Mouse (Mus musculus) limb, embryonic 11.5 days (tissue): Measurements from ENCODE around the gene Pdgfc. TPM values are rescaled to one million over a fixed set of nuclear protein-coding genes. Genes with fewer than 3 reads are reported as not detected.

Source experiments
- ATAC-seq: fragments of 200-750 bp; cut with Nextera tagmentation; 2 replicates; pipeline ENCODE4 v1.8.0; 2017; ENCODE audit warnings: low read depth; ENCODE audit not compliant: insufficient number of reproducible peaks, low FRiP score, low TSS enrichment
- DNase-seq: peaks from one replicate; pipeline ENCODE4 v3.0.0-alpha.2; 2015; ENCODE audit warnings: low spot score
- H3K27ac ChIP-seq: fragments of 300-500 bp; sonication (generic); replicated peaks from 2 replicates; pipeline ENCODE4 v1.5.1; 2014; ENCODE audit warnings: low read depth, mild to moderate bottlenecking, low read length
- H3K27me3 ChIP-seq: fragments of 300-500 bp; sonication (generic); 2 replicates; pipeline ENCODE4 v1.6.1; 2014; ENCODE audit warnings: mild to moderate bottlenecking, low read length, mixed read lengths; ENCODE audit not compliant: control insufficient read depth, insufficient read depth
- H3K36me3 ChIP-seq: fragments of 300-500 bp; sonication (generic); 2 replicates; pipeline ENCODE4 v1.6.1; 2014; ENCODE audit warnings: mild to moderate bottlenecking, low read length, moderate library complexity, mixed read lengths; ENCODE audit not compliant: control insufficient read depth, insufficient read depth
- H3K4me1 ChIP-seq: fragments of 300-500 bp; sonication (generic); 2 replicates; pipeline ENCODE4 v1.6.1; 2014; ENCODE audit warnings: low read length, mixed read lengths; ENCODE audit not compliant: control insufficient read depth, insufficient read depth
- H3K4me2 ChIP-seq: fragments of 300-500 bp; sonication (generic); 2 replicates; pipeline ENCODE4 v1.6.1; 2014; ENCODE audit warnings: low read depth, mild to moderate bottlenecking, moderate library complexity; ENCODE audit not compliant: severe bottlenecking
- H3K4me3 ChIP-seq: fragments of 300-500 bp; sonication (generic); 2 replicates; pipeline ENCODE4 v1.5.1; 2014; ENCODE audit warnings: low read depth, low read length
- H3K9ac ChIP-seq: fragments of 300-500 bp; sonication (generic); 2 replicates; pipeline ENCODE4 v1.6.1; 2014; ENCODE audit warnings: mild to moderate bottlenecking, low read length
- H3K9me3 ChIP-seq: fragments of 300-500 bp; sonication (generic); 2 replicates; pipeline ENCODE4 v1.6.1; 2016; ENCODE audit warnings: low read length; ENCODE audit not compliant: control insufficient read depth
- WGBS: fragments of 180-500 bp; shearing (Covaris S2); extraction: QIAGEN DNeasy Blood & Tissue Kit; methylation state at CpG from one replicate; pipeline ENCODE4 v1.1.7; 2014; 5-methylcytosine and 5-hydroxymethylcytosine counted together
- polyA plus RNA-seq: library from polyadenylated mRNA; unstranded; fragments of >200 nt; fragmentation: Nextera tagmentation; extraction: Ambion mirVana; gene quantifications from 2 replicates; pipeline ENCODE4 v1.2.1, GENCODE M21; 2014

Pdgfc gene
- polyA plus RNA-seq: 69.8 and 77.5 TPM in 2 replicates

DNA sequence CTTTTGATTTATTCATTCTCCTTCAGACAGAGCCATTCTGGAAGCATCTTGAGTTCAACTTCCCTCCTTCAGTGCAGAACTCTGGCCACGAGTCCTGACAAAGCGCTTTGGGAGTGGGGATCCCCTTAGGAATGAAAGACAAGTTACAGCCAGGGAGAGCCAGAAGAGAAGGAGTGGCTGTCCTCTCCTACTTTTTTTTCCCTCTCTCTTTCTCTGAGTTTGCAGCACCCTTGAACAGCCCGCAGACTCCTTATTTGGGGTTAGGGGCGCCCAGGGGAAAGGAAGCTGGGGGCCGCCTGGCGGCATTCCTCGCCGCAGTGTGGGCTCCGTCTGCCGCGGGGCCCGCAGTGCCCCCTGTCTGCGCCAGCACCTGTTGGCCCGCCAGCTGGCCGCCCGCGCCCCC, at the start of gene Pdgfc:
Gene Pdgfc (plus strand): TSS at position 266 of the 403 bp plus-strand sequence.
- DNase-seq (no peak), ATAC-seq (peak; percentile 71)
- Histone ChIP-seq H3K27ac (peak within 1 kb of the TSS; percentile 96), H3K9me3 (no peaks in the 10 kb centered on the region), H3K36me3 (no peaks in the 10 kb centered on the region), H3K27me3 (no peaks in the 10 kb centered on the region), H3K4me2 (peak within 1 kb of the TSS; percentile 49), H3K4me3 (peak within 1 kb of the TSS; percentile 80), H3K4me1 (no peaks in the 10 kb centered on the region; the same call in 1 of the 2 replicates), H3K9ac (peak within 1 kb of the TSS; percentile 94)
- 0% methylated on average over 13 of the region's 17 CpGs for WGBS

DNA sequence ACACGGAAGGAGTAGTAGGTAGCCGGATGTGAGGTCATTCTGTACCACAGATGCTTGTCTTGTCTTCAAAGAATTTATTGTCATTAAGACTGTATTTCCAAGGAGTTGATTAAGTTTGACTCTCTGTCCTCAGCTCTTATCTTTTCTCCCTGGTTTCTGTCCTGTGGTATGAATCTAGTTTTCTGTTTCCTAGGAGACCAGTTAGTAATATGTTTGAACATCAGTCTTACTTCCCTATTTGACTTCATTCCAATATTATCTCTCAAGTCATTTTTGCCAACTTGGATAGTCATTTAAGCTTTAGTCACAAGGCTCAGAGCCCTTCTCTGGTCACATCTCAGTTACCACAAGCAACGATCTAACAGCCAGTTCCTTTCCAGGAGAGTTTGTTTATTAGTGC, 27.0 kb upstream of the Pdgfc start:
- H3K9ac ChIP-seq: no peak overlapping the region
- no peak overlapping the region for H3K4me3 ChIP-seq
- ATAC-seq (no peak), DNase-seq (no peak)
- no peaks in the 10 kb centered on the region for H3K4me1 ChIP-seq
- H3K27ac ChIP-seq: no peak overlapping the region
- no peak overlapping the region for H3K4me2 ChIP-seq
- no peaks in the 10 kb centered on the region for H3K27me3 ChIP-seq
- whole genome bisulfite sequencing: 83% methylated on average over 3 of the region's 3 CpGs
- no peaks in the 10 kb centered on the region for H3K36me3 ChIP-seq
- no peaks in the 10 kb centered on the region for H3K9me3 ChIP-seq

DNA sequence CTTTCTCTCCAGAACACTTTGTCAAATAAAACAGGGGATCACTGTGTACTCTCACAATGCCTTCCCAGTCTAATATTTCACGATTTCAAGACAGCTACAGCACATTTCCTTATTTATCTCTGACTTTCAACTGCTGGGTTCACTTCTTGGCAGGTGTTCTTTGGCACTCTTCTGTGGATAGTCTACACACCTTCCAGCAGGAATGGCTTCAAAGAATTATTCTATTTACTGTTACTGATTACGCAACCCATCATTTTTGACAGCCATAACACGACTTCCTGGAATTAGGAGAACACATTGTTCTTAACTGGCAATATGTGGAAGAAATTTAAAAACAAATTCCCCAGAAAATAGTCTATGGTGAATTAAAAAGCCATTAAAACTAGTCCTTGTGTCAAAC, 26.3 kb upstream of the Pdgfc start:
- no peak overlapping the region for H3K9ac ChIP-seq
- no peak overlapping the region for H3K27ac ChIP-seq
- H3K36me3 ChIP-seq: no peaks in the 10 kb centered on the region
- no peaks in the 10 kb centered on the region for H3K9me3 ChIP-seq
- no peak overlapping the region for H3K4me3 ChIP-seq
- no peaks in the 10 kb centered on the region for H3K4me1 ChIP-seq
- DNase-seq (no peak), ATAC-seq (no peak)
- H3K27me3 ChIP-seq: no peaks in the 10 kb centered on the region
- no peak overlapping the region for H3K4me2 ChIP-seq
- 79% methylated on average over 3 of the region's 3 CpGs for WGBS

DNA sequence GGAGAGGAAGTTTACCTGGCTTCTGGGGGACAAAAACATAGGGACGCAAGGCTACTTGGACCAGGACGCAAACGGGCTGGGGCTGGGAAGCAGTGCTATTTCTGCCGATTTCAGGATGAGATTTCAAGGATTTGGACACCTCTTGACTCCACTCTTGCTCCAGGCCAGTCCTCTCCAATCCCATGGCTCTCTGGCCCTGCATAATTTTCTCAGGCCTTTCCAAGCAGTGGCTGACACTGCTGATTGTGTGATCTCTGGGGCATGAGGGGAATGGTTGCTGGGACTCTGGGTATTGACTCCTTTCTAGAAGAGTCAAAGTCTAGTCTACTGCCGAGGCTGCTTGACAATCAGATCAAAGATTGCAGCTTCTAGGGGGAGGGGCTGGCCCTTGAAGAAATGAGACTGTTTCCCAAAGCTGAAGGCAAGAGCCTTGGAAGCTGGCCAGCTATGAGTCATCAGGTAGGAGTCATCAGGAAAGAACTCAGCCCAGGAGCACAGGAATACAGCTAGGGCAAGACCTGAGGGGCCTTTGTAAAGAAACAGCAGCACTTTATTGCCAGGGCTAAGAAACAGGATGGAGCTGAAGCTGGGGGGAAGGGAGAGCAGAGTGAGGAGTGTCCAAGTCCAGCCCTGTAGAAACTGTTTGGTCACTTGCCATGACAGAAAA, 18.7 kb upstream of the Pdgfc start:
- Histone ChIP-seq H3K4me3 (no peak overlapping the region), H3K4me1 (no peaks in the 10 kb centered on the region), H3K27me3 (no peaks in the 10 kb centered on the region), H3K27ac (no peak overlapping the region), H3K9ac (no peak overlapping the region), H3K36me3 (no peaks in the 10 kb centered on the region), H3K4me2 (no peak overlapping the region), H3K9me3 (no peaks in the 10 kb centered on the region)
- 81% methylated on average over 5 of the region's 5 CpGs for WGBS
- DNase-seq (no peak), ATAC-seq (no peak)

GRCm38 (mm10) chr3:81020064-81020463, 16.2 kb upstream of the Pdgfc start:
- no peaks in the 10 kb centered on the region for H3K4me1 ChIP-seq
- WGBS: 45% methylated on average over 1 of the region's 1 CpGs
- H3K9me3 ChIP-seq: no peaks in the 10 kb centered on the region
- no peaks in the 10 kb centered on the region for H3K36me3 ChIP-seq
- no peak overlapping the region for H3K9ac ChIP-seq
- no peaks in the 10 kb centered on the region for H3K27me3 ChIP-seq
- ATAC-seq: no peak
- H3K4me2 ChIP-seq: no peak overlapping the region
- no peak overlapping the region for H3K27ac ChIP-seq
- DNase-seq: no peak
- H3K4me3 ChIP-seq: no peak overlapping the region

DNA sequence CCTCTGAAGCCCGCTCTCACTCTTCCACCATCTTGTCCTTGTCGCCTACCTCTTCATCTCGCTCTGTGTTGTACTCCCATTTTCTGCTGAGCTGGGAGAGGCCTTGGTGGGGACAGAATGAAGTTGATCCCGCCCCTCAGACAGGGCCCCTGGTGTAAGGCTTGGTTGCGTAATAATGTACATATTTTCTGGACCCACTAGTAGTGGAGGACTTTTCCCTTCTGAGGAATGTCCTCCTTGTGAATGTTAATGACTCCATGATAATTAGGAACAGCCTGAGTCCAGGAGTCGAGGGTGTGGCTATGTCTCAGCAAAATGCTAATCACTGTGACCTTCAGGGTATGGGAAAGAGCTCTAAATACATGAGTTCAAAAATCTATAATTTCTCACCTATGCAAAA, 14.4 kb upstream of the Pdgfc start:
- no peaks in the 10 kb centered on the region for H3K36me3 ChIP-seq
- no peaks in the 10 kb centered on the region for H3K9me3 ChIP-seq
- ATAC-seq (no peak), DNase-seq (no peak)
- no peak overlapping the region for H3K4me3 ChIP-seq
- 76% methylated on average over 6 of the region's 6 CpGs for WGBS
- H3K9ac ChIP-seq: no peak overlapping the region
- H3K27me3 ChIP-seq: no peaks in the 10 kb centered on the region
- no peak overlapping the region for H3K27ac ChIP-seq
- H3K4me2 ChIP-seq: no peak overlapping the region
- no peaks in the 10 kb centered on the region for H3K4me1 ChIP-seq

DNA sequence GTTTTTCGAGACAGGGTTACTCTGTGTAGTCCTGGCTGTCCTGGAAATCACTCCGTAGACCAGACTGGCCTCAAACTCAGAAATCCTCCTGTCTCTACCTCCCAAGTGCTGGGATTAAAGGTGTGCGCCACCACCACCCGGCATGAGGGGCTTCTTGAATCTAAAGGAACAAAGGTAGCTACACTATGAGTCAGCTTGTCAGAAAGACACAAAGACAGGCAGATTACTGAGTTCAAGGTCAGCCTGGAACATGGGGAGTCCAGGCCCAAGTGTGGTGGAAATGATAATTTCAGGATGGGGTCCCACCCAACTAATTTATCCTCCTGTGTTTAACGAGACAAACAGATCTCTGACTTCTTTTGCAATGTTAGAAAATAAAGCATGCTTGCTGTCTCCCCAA, 13.9 kb upstream of the Pdgfc start:
- H3K4me2 ChIP-seq: no peak overlapping the region
- DNase-seq (no peak), ATAC-seq (no peak)
- H3K27ac ChIP-seq: no peak overlapping the region
- no peaks in the 10 kb centered on the region for H3K9me3 ChIP-seq
- H3K9ac ChIP-seq: no peak overlapping the region
- H3K4me1 ChIP-seq: no peaks in the 10 kb centered on the region
- no peaks in the 10 kb centered on the region for H3K36me3 ChIP-seq
- H3K27me3 ChIP-seq: no peaks in the 10 kb centered on the region
- WGBS: 83% methylated on average over 5 of the region's 5 CpGs
- no peak overlapping the region for H3K4me3 ChIP-seq

DNA sequence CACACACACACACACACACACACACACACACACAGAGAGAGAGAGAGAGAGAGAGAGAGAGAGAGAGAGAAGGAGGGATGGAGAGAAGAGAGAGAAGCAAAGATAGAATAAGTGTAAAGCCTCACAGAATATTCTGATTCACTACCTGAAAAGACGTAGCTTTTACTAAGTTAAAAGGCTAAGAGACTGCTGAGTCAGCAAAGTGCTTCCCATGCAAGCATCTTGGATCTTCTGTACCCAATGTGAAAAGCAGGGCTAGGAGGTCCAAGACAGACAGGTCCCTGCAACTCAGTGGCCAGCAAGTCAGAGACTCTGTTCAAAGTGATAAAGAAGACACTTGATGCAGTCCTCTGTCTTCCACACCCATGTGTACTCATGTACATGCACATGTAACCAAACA, 13.4 kb upstream of the Pdgfc start:
- DNase-seq (no peak), ATAC-seq (no peak)
- Histone ChIP-seq H3K4me1 (no peaks in the 10 kb centered on the region), H3K4me2 (no peak overlapping the region), H3K27ac (no peak overlapping the region), H3K36me3 (no peaks in the 10 kb centered on the region), H3K9me3 (no peaks in the 10 kb centered on the region), H3K27me3 (no peaks in the 10 kb centered on the region), H3K4me3 (no peak overlapping the region), H3K9ac (no peak overlapping the region)
- WGBS: 76% methylated on average over 1 of the region's 1 CpGs

DNA sequence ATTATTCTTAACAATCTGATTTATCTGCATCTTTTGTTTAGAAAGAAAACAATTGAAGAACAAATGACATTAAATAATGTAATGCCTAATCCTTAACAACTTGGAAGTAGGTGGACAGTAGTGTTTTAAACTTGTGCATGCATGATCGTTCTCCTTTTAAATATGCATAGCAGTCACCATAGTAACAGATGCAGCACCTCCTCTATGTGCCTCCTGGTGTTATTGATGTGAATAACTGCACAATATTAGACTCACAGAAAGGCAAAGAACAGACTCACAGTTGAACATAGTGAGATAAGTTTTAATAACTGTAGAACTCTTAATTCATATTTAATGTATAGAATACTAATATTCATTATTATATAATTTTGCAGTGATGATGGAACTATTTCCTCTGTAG, 12.6 kb upstream of the Pdgfc start:
- DNase-seq (no peak), ATAC-seq (no peak)
- Histone ChIP-seq H3K4me2 (no peak overlapping the region), H3K27me3 (no peaks in the 10 kb centered on the region), H3K4me1 (no peaks in the 10 kb centered on the region), H3K9me3 (no peaks in the 10 kb centered on the region), H3K4me3 (no peak overlapping the region), H3K36me3 (no peaks in the 10 kb centered on the region), H3K27ac (no peak overlapping the region), H3K9ac (no peak overlapping the region)
- WGBS: 89% methylated on average over 1 of the region's 1 CpGs
